Comparison of ENCODE assay signal across 8 mouse cellular contexts in the genomic region with DNA sequence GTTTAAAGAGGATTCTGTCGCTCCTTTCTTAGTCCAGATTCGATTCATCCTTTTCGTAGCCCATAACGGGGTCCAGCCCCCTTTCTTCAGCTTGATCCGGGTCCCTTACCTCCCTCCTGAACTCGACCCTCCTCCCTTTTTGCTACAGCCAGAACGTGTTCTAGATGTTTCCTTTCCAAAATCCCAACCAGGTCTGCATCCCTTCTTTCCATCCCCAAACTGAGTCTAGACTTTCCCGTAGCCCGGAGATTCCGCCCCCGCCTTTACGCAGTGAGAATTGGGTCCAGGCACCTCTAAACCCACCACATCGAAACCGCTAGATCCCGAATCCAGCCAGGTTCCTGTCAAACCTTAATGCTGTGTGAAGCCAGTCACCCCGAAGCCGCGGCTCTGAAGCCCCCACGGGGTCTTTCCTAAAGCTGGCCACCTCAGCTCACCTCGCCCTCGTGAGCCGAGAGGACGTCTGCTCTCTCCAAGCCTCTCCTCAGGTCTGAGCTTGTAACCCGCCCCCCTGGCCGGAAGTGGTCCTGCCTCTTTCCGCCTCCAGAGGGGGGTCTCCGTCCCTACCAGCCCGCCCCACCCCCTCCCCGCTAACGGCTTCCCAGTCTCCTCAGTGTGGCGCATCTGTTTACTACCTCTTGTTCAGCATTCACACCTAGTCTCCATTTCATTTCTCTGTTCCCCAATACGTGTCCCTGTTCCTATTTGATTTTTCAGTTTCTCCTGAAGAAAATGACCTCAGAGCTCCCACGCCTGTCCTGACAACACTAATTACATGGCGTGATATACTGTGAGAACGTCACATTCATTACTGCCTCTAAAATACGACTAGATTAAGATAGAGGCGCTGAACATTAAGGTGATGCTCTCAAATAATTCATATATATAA. TPM values are rescaled to one million over a fixed set of nuclear protein-coding genes. Genes with fewer than 3 reads are reported as not detected.
A peak's percentile ranks its signal among the peaks of the same experiment; 100 is the strongest.
DNase-seq lines count a peak whose midpoint lies in the region; ATAC-seq and TF ChIP-seq lines count a peak whose summit lies in the region.
"Had no signal": no experiment of that assay in that cellular context is flagged by ENCODE, and none has a peak within 500 bp of the region (broad histone marks: within the 10 kb centered on the region; RNA-seq: fewer than 3 reads in every experiment).

A gene (minus strand): TSS at position 676 of the 889 bp plus-strand sequence.

- 23% methylated on average over 37 of the region's 37 CpGs for WGBS in embryonic facial prominence, embryonic 13.5 days
- 18% methylated on average over 37 of the region's 37 CpGs for WGBS in hindbrain, embryonic 14.5 days
- 16% methylated on average over 37 of the region's 37 CpGs for WGBS in limb, embryonic 11.5 days
- WGBS in olfactory bulb, adult 2 months = 22% methylated on average over 37 of the region's 37 CpGs

- no peak within 1 kb of the TSS for H3K27ac ChIP-seq in ES-E14 (ENCODE audit: insufficient read depth, low read depth, low read length, poor library complexity, severe bottlenecking)
- peak within 1 kb of the TSS; percentile 57; the same call in 1 of the 2 replicates for H3K27ac ChIP-seq in embryonic facial prominence, embryonic 13.5 days
- H3K27ac ChIP-seq in hindbrain, embryonic 14.5 days = peak within 1 kb of the TSS; percentile 84
- no peak within 1 kb of the TSS for H3K27ac ChIP-seq in limb, embryonic 11.5 days (replicated peaks; ENCODE audit: low read depth, low read length)
- H3K27ac ChIP-seq in olfactory bulb, adult 2 months (ENCODE audit: insufficient read depth, low read depth, low read length) = peak within 1 kb of the TSS; percentile 58

- DNase-seq in ES-E14 (ENCODE audit: low read depth, low spot score) = no peak
- peak; percentile 18 for DNase-seq in adrenal gland, postnatal 10 days
- peak; percentile 72 for DNase-seq in hindbrain, embryonic 14.5 days (ENCODE audit: low spot score)
- DNase-seq in limb, embryonic 11.5 days (ENCODE audit: low spot score) = peak; percentile 81
- DNase-seq in spleen, postnatal 10 days (ENCODE audit: low spot score in 2 of 2) = no peak

- peaks cover 11% of the 10 kb centered on the region for H3K27me3 ChIP-seq in embryonic facial prominence, embryonic 13.5 days
- H3K27me3 ChIP-seq in hindbrain, embryonic 14.5 days (ENCODE audit: control insufficient read depth, insufficient read depth, low read length) = no peaks in the 10 kb centered on the region
- H3K27me3 ChIP-seq in limb, embryonic 11.5 days (ENCODE audit: control insufficient read depth, insufficient read depth, low read length) = no peaks in the 10 kb centered on the region

- no peak for TF ChIP-seq CTCF in olfactory bulb, adult 2 months (IDR thresholded peaks at IDR 0.05; ENCODE audit: insufficient read depth, low read depth, low read length)

- H3K9ac ChIP-seq in ES-E14 (ENCODE audit: insufficient read depth, low read depth, low read length, poor library complexity, severe bottlenecking) = peak within 1 kb of the TSS; percentile 79
- peak within 1 kb of the TSS; percentile 71 for H3K9ac ChIP-seq in embryonic facial prominence, embryonic 13.5 days
- peak within 1 kb of the TSS; percentile 71 for H3K9ac ChIP-seq in hindbrain, embryonic 14.5 days
- peak within 1 kb of the TSS; percentile 49 for H3K9ac ChIP-seq in limb, embryonic 11.5 days (ENCODE audit: low read length)

- H3K4me3 ChIP-seq in ES-E14 (ENCODE audit: insufficient read depth in 1 of 2, low read depth in 1 of 2, low read length in 2 of 2, poor library complexity in 1 of 2, severe bottlenecking in 1 of 2) = peak within 1 kb of the TSS; percentile 71 to 79
- H3K4me3 ChIP-seq in embryonic facial prominence, embryonic 13.5 days = peak within 1 kb of the TSS; percentile 55
- H3K4me3 ChIP-seq in hindbrain, embryonic 14.5 days (replicated peaks; ENCODE audit: low read length) = peak within 1 kb of the TSS; percentile 58
- H3K4me3 ChIP-seq in limb, embryonic 11.5 days (ENCODE audit: low read depth, low read length) = peak within 1 kb of the TSS; percentile 38
- peak within 1 kb of the TSS; percentile 59 for H3K4me3 ChIP-seq in olfactory bulb, adult 2 months (ENCODE audit: insufficient read depth, low read depth, low read length)
- H3K4me3 ChIP-seq: erythroblast, embryonic 14.5 days had no signal

- peak within 1 kb of the TSS; percentile 56 for H3K4me2 ChIP-seq in embryonic facial prominence, embryonic 13.5 days
- peak within 1 kb of the TSS; percentile 51 for H3K4me2 ChIP-seq in hindbrain, embryonic 14.5 days (replicated peaks)
- peak within 1 kb of the TSS; percentile 18 for H3K4me2 ChIP-seq in limb, embryonic 11.5 days (ENCODE audit: low read depth, severe bottlenecking)

- peaks cover 6% of the 10 kb centered on the region for H3K36me3 ChIP-seq in ES-E14 (ENCODE audit: control insufficient read depth, insufficient read depth, low read length, poor library complexity, severe bottlenecking)
- 0 out of 2 replicates have a peak, but pooled peaks cover 13% of the 10 kb centered on the region for H3K36me3 ChIP-seq in embryonic facial prominence, embryonic 13.5 days
- H3K36me3 ChIP-seq in hindbrain, embryonic 14.5 days (replicated peaks; ENCODE audit: control insufficient read depth, insufficient read depth) = peaks cover 32% of the 10 kb centered on the region
- peaks cover 3% of the 10 kb centered on the region; the same call in 1 of the 2 replicates for H3K36me3 ChIP-seq in limb, embryonic 11.5 days (ENCODE audit: control insufficient read depth, insufficient read depth, low read length)

- H3K9me3 ChIP-seq in ES-E14 (ENCODE audit: control insufficient read depth, insufficient read depth, low read depth, low read length) = no peaks in the 10 kb centered on the region
- no peaks in the 10 kb centered on the region for H3K9me3 ChIP-seq in embryonic facial prominence, embryonic 13.5 days
- H3K9me3 ChIP-seq in hindbrain, embryonic 14.5 days (ENCODE audit: control insufficient read depth, low read length) = no peaks in the 10 kb centered on the region
- no peaks in the 10 kb centered on the region for H3K9me3 ChIP-seq in limb, embryonic 11.5 days (ENCODE audit: control insufficient read depth, low read length)

- peak; percentile 90 for ATAC-seq in embryonic facial prominence, embryonic 13.5 days (ENCODE audit: insufficient number of reproducible peaks, insufficient read depth, low FRiP score, low TSS enrichment, low read depth)
- ATAC-seq in hindbrain, embryonic 14.5 days (ENCODE audit: low FRiP score) = peak; percentile 93
- ATAC-seq in limb, embryonic 11.5 days (ENCODE audit: insufficient number of reproducible peaks, low FRiP score, low TSS enrichment, low read depth) = peak; percentile 91

- peak; percentile 38; the same call in 1 of the 2 replicates for TF ChIP-seq POLR2A in olfactory bulb, adult 2 months (IDR thresholded peaks at IDR 0.05; ENCODE audit: insufficient read depth, low read depth, low read length)

- no peaks in the 10 kb centered on the region for H3K4me1 ChIP-seq in ES-E14 (ENCODE audit: control insufficient read depth in 2 of 2, insufficient read depth in 2 of 2, low read length in 2 of 2, poor library complexity in 1 of 2)
- H3K4me1 ChIP-seq in embryonic facial prominence, embryonic 13.5 days = no peaks in the 10 kb centered on the region
- H3K4me1 ChIP-seq in hindbrain, embryonic 14.5 days (replicated peaks; ENCODE audit: control insufficient read depth, insufficient read depth, low read length) = no peaks in the 10 kb centered on the region
- no peaks in the 10 kb centered on the region for H3K4me1 ChIP-seq in limb, embryonic 11.5 days (ENCODE audit: control insufficient read depth, insufficient read depth, low read length)
- H3K4me1 ChIP-seq in olfactory bulb, adult 2 months (ENCODE audit: control insufficient read depth, insufficient read depth, low read length) = no peaks in the 10 kb centered on the region

- in situ Hi-C loops in ES-E14 (cut with MboI; ENCODE audit: low sequenced_read_pairs in 2 of 2, unreplicated experiment in 2 of 2) = no loop called here

TF ChIP-seq in ES-E14, 5 proteins besides CTCF, POLR2A, EP300 and RAD21:
- TF ChIP-seq HCFC1 (IDR thresholded peaks at IDR 0.05; ENCODE audit: borderline replicate concordance, insufficient read depth, low read length) (no peak), ZNF384 (IDR thresholded peaks at IDR 0.05; ENCODE audit: low read depth, low read length) (no peak), CHD2 (IDR thresholded peaks at IDR 0.05; ENCODE audit: low read depth, low read length) (no peak)

RNA-seq across cellular contexts. Expression of the gene that starts here (rescaled TPM):
- 32.7 and 41.4 TPM in 2 replicates for total RNA-seq in ES-E14 (2012; rRNA removed)
- total RNA-seq in adrenal gland, postnatal 10 days (2021) = 10 to 100 TPM in 1 of 2 experiments, 1 to 10 TPM in 1; 8.9 to 14.5 TPM
- 28.3 and 31.0 TPM in 2 replicates for polyA plus RNA-seq in embryonic facial prominence, embryonic 13.5 days (2015; fragmentation: Nextera tagmentation; extraction: Ambion mirVana)
- 101 and 110 TPM in 2 replicates for polyA plus RNA-seq in hindbrain, embryonic 14.5 days (2014; fragmentation: Nextera tagmentation; extraction: Ambion mirVana)
- polyA plus RNA-seq in limb, embryonic 11.5 days (2014; fragmentation: Nextera tagmentation; extraction: Ambion mirVana) = 39.2 and 43.9 TPM in 2 replicates
- polyA plus RNA-seq in olfactory bulb, adult 2 months (2012; ENCODE audit: insufficient read depth, insufficient read length, low replicate concordance, missing spikeins) = 178 TPM in 1 of 2 replicates, not detected in the other
- polyA plus RNA-seq: erythroblast, embryonic 14.5 days had no signal

Comparison
In these comparisons a context has a peak if more than half of its experiments do, and no peak if none do; other contexts are left out.
1. DNase-seq: peak in adrenal gland, postnatal 10 days (single experiment), hindbrain, embryonic 14.5 days (single experiment) and limb, embryonic 11.5 days (single experiment); none in ES-E14 (single experiment) and spleen, postnatal 10 days (0 of 2).
2. H3K27ac ChIP-seq: peak in embryonic facial prominence, embryonic 13.5 days (single experiment), hindbrain, embryonic 14.5 days (single experiment) and olfactory bulb, adult 2 months (single experiment); none in ES-E14 (single experiment) and limb, embryonic 11.5 days (single experiment).
3. Peak in every context shown above with its lines, with median percentiles within 50 percentile points of each other: H3K4me3 ChIP-seq, H3K9ac ChIP-seq, ATAC-seq and H3K4me2 ChIP-seq.